Mouse (Mus musculus) gastrocnemius, adult 18-20 months (tissue): ENCODE data around the gene Pla2g5. TPM values are rescaled to one million over a fixed set of nuclear protein-coding genes. Genes with fewer than 3 reads are reported as not detected.

Experiments used
- total RNA-seq, 2 experiments: library from RNA; stranded (reverse); gene quantifications; 2 replicates each; pipeline ENCODE4 v1.2.3; 2021

Pla2g5 gene
- total RNA-seq, 2 experiments from 2014 or later, result 1.6 to 5.4 TPM

Other genes with a start within 250 kb of the Pla2g5 start
- not detected for gene Vwa5b1, start 227.6 kb downstream of the Pla2g5 start, total RNA-seq
- not detected for gene Pla2g2c, start 138.7 kb downstream of the Pla2g5 start, total RNA-seq
- gene Ubxn10, start 126.3 kb downstream of the Pla2g5 start, total RNA-seq, result under 1 TPM; 0.09 to 0.33 TPM
- under 1 TPM in 1 of 2 experiments, not detected in 1; 0.11 TPM for gene Pla2g2f, start 105.9 kb downstream of the Pla2g5 start, total RNA-seq
- under 1 TPM; 0.39 to 0.59 TPM for gene Pla2g2d, start 87.7 kb downstream of the Pla2g5 start, total RNA-seq
- gene Gm13030, start 10.5 kb upstream of the Pla2g5 start, total RNA-seq, result not detected
- gene Pla2g2e, start 14.5 kb upstream of the Pla2g5 start, total RNA-seq, result not detected
- gene Otud3, start 50.5 kb upstream of the Pla2g5 start, total RNA-seq, result 10 to 100 TPM; 16.2 to 17.6 TPM
- not detected for gene Rnf186, start 103.6 kb upstream of the Pla2g5 start, total RNA-seq
- 10 to 100 TPM; 10.2 to 14.3 TPM for gene Tmco4, start 109.4 kb upstream of the Pla2g5 start, total RNA-seq
- not detected for gene Htr6, start 212.1 kb upstream of the Pla2g5 start, total RNA-seq
- gene Nbl1, start 229.5 kb upstream of the Pla2g5 start, total RNA-seq, result 10 to 100 TPM; 18.5 to 29.9 TPM